Mouse (Mus musculus): ENCODE measurements around the gene Plk5. TPM values are rescaled to one million over a fixed set of nuclear protein-coding genes. Genes with fewer than 3 reads are reported as not detected.

Plk5 gene
- polyA plus RNA-seq, 2 experiments = 0.09 to 0.10 TPM

DNA sequence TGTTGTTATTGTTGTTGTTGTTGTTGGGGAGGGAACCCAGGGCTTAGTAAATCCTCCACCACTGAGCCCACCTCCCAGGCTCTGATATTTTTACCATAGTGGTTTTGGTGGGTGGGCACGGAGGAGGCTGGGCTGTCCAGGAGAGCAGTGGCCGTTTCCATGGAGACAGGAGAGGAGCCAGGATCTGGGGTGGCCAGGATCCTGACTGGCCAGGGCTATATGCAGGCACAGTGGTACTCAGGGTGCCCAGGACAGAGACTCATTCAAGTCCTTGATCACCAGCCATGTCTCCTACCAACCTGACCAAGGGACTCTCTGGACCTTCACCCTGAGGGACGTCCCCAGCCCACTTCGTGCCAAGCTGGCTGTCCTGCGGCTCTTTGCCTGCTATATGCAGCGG lies 7.5 kb downstream of the Plk5 start:
- H3K4me3 ChIP-seq (ENCODE audit: insufficient read depth in 1 of 2, low read depth in 2 of 2, low read length in 2 of 2) = no peak overlapping the region
- H3K9me3 ChIP-seq (ENCODE audit: control insufficient read depth, low read length) = no peaks in the 10 kb centered on the region
- no peak overlapping the region for H3K9ac ChIP-seq (replicated peaks)
- H3K36me3 ChIP-seq (replicated peaks; ENCODE audit: control insufficient read depth, insufficient read depth, low read depth) = no peaks in the 10 kb centered on the region
- TF ChIP-seq EP300 (IDR thresholded peaks at IDR 0.05; ENCODE audit: low read depth) (no peak), CTCF (IDR thresholded peaks at IDR 0.05; ENCODE audit: low read depth) (no peak)
- no peaks in the 10 kb centered on the region for H3K4me1 ChIP-seq (replicated peaks; ENCODE audit: control insufficient read depth in 2 of 2, insufficient read depth in 2 of 2, low read length in 1 of 2)
- no peak overlapping the region for H3K27ac ChIP-seq
- peaks cover 5% of the 10 kb centered on the region for H3K27me3 ChIP-seq (ENCODE audit: control insufficient read depth, insufficient read depth, low read length)
- DNase-seq (ENCODE audit: low read depth in 3 of 3, low spot score in 3 of 3) (no peak), ATAC-seq (ENCODE audit: insufficient read depth) (no peak)
- no peak overlapping the region for H3K4me2 ChIP-seq (ENCODE audit: low read depth)
- WGBS (ENCODE audit: insufficient replicate concordance) = 39% methylated on average over 6 of the region's 6 CpGs

DNA sequence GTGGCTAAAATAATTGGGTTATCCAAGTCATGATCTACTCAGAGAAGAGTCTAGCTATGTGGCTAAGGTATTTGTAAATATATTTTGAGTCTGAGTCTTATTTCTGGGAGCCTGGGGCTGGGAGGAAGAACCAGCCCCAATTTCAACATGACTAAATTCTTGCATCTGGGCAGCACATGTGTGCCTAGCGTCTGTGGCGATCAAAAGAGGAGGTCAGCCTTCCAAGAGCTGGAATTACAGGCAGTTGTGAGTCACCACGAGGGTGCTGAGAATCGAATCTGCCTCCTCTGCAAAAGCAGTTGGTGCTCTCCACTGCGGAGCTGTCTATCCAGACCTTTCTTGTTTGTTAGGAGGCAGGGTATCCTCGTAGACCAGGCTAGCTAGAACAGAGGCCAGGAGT lies 9.5 kb downstream of the Plk5 start:
- Histone ChIP-seq H3K9me3 (ENCODE audit: control insufficient read depth, low read length) (no peaks in the 10 kb centered on the region), H3K27me3 (ENCODE audit: control insufficient read depth, insufficient read depth, low read length) (peaks cover 4% of the 10 kb centered on the region), H3K4me1 (replicated peaks; ENCODE audit: control insufficient read depth in 2 of 2, insufficient read depth in 2 of 2, low read length in 1 of 2) (no peaks in the 10 kb centered on the region), H3K4me2 (ENCODE audit: low read depth) (no peak overlapping the region), H3K36me3 (replicated peaks; ENCODE audit: control insufficient read depth, insufficient read depth, low read depth) (no peaks in the 10 kb centered on the region), H3K9ac (replicated peaks) (no peak overlapping the region), H3K4me3 (ENCODE audit: insufficient read depth in 1 of 2, low read depth in 2 of 2, low read length in 2 of 2) (no peak overlapping the region), H3K27ac (no peak overlapping the region)
- no peak for ATAC-seq (ENCODE audit: insufficient read depth)
- WGBS (ENCODE audit: insufficient replicate concordance) = 42% methylated on average over 6 of the region's 6 CpGs
- no peak for DNase-seq (ENCODE audit: low read depth in 3 of 3, low spot score in 3 of 3)
- TF ChIP-seq CTCF (IDR thresholded peaks at IDR 0.05; ENCODE audit: low read depth) = no peak
- TF ChIP-seq EP300 (IDR thresholded peaks at IDR 0.05; ENCODE audit: low read depth) = no peak

DNA sequence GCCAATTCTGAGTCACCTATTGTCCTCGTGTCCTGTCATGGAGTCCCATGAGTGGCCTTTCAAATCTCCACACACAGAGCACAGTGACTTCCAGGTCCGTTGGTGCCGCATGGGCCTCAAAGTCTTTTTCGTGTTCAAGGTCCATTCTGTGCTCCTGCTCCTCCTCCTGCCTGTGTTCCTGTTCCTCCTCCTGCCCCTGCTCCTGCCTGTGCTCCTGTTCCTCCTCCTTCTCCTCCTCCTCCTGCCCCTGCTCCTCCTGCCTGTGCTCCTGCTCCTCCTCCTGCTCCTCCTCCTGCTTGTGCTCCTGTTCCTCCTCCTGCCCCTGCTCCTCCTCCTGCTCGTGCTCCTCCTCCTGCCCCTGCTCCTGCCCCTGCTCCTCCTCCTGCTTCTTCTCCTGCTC lies 11.7 kb downstream of the Plk5 start:
- Histone ChIP-seq H3K27ac (no peak overlapping the region), H3K4me1 (replicated peaks; ENCODE audit: control insufficient read depth in 2 of 2, insufficient read depth in 2 of 2, low read length in 1 of 2) (0 out of 4 replicates have a peak, but pooled peaks cover 0 to 2% of the 10 kb centered on the region in 2 experiments), H3K9ac (replicated peaks) (no peak overlapping the region), H3K9me3 (ENCODE audit: control insufficient read depth, low read length) (no peaks in the 10 kb centered on the region), H3K27me3 (ENCODE audit: control insufficient read depth, insufficient read depth, low read length) (peaks cover 4% of the 10 kb centered on the region), H3K36me3 (replicated peaks; ENCODE audit: control insufficient read depth, insufficient read depth, low read depth) (no peaks in the 10 kb centered on the region), H3K4me3 (ENCODE audit: insufficient read depth in 1 of 2, low read depth in 2 of 2, low read length in 2 of 2) (no peak overlapping the region), H3K4me2 (ENCODE audit: low read depth) (no peak overlapping the region)
- TF ChIP-seq EP300 (IDR thresholded peaks at IDR 0.05; ENCODE audit: low read depth) (no peak), CTCF (IDR thresholded peaks at IDR 0.05; ENCODE audit: low read depth) (no peak)
- ATAC-seq (ENCODE audit: insufficient read depth) = no peak
- no peak for DNase-seq (ENCODE audit: low read depth in 3 of 3, low spot score in 3 of 3)
- WGBS (ENCODE audit: insufficient replicate concordance) = 45% methylated on average over 5 of the region's 5 CpGs

DNA sequence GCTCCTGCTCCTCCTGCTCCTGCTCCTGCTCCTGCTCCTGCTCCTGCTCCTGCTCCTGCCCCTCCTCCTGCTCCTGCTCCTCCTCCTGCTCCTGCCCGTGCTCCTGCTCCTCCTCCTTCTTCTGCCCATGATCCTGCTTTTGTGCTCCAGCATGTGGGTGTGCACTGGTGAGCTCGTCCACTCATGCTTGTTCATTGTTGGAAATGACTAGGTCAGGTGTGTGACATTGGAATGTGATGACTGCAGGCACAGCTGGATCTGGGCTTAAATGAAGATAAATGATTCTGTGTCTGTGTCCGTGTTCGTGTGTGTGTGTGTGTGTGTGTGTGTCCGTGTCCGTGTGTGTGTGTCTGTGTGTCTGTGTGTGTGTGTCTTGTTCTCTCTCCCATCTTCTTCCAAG lies 12.1 kb downstream of the Plk5 start:
- TF ChIP-seq CTCF (IDR thresholded peaks at IDR 0.05; ENCODE audit: low read depth) (no peak), EP300 (IDR thresholded peaks at IDR 0.05; ENCODE audit: low read depth) (no peak)
- Histone ChIP-seq H3K9me3 (ENCODE audit: control insufficient read depth, low read length) (no peaks in the 10 kb centered on the region), H3K27ac (no peak overlapping the region), H3K4me1 (replicated peaks; ENCODE audit: control insufficient read depth in 2 of 2, insufficient read depth in 2 of 2, low read length in 1 of 2) (0 out of 4 replicates have a peak, but pooled peaks cover 0 to 2% of the 10 kb centered on the region in 2 experiments), H3K9ac (replicated peaks) (no peak overlapping the region), H3K27me3 (ENCODE audit: control insufficient read depth, insufficient read depth, low read length) (peaks cover 4% of the 10 kb centered on the region), H3K4me2 (ENCODE audit: low read depth) (no peak overlapping the region), H3K4me3 (ENCODE audit: insufficient read depth in 1 of 2, low read depth in 2 of 2, low read length in 2 of 2) (no peak overlapping the region), H3K36me3 (replicated peaks; ENCODE audit: control insufficient read depth, insufficient read depth, low read depth) (no peaks in the 10 kb centered on the region)
- 79% methylated on average over 6 of the region's 6 CpGs for WGBS (ENCODE audit: insufficient replicate concordance)
- DNase-seq (ENCODE audit: low read depth in 3 of 3, low spot score in 3 of 3) (no peak), ATAC-seq (ENCODE audit: insufficient read depth) (no peak)

DNA sequence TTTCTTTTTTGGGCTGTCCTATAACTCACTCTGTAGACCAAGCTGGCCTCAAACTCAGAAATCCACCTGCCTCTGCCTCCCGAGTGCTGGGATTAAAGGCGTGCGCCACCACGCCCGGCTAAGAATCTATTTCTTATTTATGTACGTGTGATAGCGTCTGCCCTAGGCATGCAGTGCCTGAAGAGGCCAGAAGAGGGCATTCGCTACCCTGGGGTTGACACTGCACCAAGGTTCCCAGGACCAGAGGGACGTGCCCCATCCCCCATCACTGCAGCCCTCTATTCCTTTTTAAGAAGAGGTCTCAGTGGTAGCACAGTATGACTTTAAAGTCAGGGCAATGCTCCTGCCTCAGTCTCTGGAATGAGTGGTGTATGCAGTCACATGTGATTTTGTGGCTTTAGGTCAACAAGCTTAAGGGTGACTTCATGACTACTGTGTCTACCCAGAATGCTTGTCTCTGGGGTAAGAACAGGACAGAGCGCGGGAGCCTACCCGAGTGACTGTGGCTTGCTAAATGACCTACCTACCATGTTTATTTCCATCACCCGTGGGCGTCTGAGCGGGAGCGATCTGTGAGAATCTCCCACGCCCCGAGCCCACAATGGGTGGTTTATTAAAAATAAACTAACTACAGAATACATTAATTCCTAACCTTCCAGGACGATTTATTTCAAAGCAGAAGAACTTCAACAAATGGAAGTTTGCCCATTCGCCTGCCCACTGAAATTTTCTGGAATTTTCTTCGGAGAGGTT lies 13.9 kb downstream of the Plk5 start:
- no peak for DNase-seq (ENCODE audit: low read depth in 3 of 3, low spot score in 3 of 3)
- no peak overlapping the region for H3K4me2 ChIP-seq (ENCODE audit: low read depth)
- no peak overlapping the region for H3K4me3 ChIP-seq (ENCODE audit: insufficient read depth in 1 of 2, low read depth in 2 of 2, low read length in 2 of 2)
- no peaks in the 10 kb centered on the region for H3K9me3 ChIP-seq (ENCODE audit: control insufficient read depth, low read length)
- H3K36me3 ChIP-seq (replicated peaks; ENCODE audit: control insufficient read depth, insufficient read depth, low read depth) = no peaks in the 10 kb centered on the region
- whole genome bisulfite sequencing (ENCODE audit: insufficient replicate concordance) = 66% methylated on average over 21 of the region's 21 CpGs
- TF ChIP-seq CTCF (IDR thresholded peaks at IDR 0.05; ENCODE audit: low read depth) (peak; percentile 73), EP300 (IDR thresholded peaks at IDR 0.05; ENCODE audit: low read depth) (no peak)
- no peak; the same call in 1 of the 2 replicates for ATAC-seq (ENCODE audit: insufficient read depth)
- 0 out of 4 replicates have a peak, but pooled peaks cover 0 to 2% of the 10 kb centered on the region in 2 experiments for H3K4me1 ChIP-seq (replicated peaks; ENCODE audit: control insufficient read depth in 2 of 2, insufficient read depth in 2 of 2, low read length in 1 of 2)
- no peaks in the 10 kb centered on the region; the same call in 1 of the 2 replicates for H3K27me3 ChIP-seq (ENCODE audit: control insufficient read depth, insufficient read depth, low read length)
- no peak overlapping the region for H3K27ac ChIP-seq
- H3K9ac ChIP-seq (replicated peaks) = no peak overlapping the region

All from liver, embryonic 14.5 days (tissue).